Mouse (Mus musculus): ENCODE results near the gene Stk25. TPM values are rescaled to one million over a fixed set of nuclear protein-coding genes. Genes with fewer than 3 reads are reported as not detected.

The Stk25 gene
- total RNA-seq, 2 experiments from 2014 or later: 83.8 to 86.6 TPM

DNA sequence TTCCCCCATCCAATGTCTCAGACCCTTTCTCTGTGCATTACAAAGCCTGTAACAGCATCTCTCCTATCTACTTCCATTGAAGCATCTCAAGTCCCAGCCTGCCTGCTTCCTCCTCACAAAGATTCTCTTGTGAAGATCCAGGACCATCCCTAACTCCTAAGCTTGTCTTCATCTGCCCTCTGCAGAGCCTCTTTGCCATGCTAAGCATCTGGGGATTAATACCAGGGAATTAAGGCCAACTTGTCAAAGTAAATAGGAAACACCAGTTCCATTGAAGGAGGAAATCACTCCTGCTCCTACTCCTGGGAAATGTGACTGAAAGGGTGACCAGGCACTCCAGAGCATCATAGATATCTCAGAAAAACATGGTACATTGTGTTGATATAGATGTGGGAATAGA is 11.5 kb upstream of the Stk25 start:
- DNase-seq: no peak

DNA sequence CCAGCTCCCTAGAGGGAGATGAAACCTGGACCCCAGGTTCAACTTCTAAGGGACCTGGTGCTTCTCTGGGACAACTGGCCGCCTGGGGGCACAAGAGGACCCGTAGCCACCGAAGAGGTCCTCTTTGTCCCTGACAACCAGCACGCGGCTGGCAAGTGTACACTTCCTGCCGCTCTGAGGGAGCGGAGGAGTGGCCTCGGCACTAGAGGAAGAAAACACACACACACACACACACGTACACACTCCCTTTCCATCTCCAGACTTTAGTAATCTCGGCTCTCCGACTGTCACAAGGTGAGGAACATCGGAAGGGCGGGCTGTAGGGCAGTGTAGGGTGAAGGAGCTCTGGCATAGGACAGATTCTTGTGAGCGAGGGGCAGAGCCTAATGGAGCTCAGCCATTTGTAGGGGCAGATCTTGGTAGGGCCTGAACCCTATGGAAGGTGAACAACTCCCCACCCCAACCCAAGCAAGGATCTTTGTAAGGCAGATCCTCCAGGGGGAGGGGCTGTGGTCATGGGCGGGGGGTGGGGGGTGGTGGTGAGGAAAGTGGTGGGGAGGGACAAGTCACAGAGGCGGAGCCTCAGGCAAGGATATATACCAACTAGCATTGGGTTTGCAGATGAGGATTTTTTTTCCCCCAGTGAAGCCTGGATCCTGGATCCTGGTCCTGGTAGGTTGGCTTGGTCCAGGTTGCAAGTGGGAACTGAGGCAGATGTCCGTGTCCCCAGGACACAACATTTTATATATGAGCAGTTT is 10.5 kb upstream of the Stk25 start:
- DNase-seq: peak; percentile 87 to 90

DNA sequence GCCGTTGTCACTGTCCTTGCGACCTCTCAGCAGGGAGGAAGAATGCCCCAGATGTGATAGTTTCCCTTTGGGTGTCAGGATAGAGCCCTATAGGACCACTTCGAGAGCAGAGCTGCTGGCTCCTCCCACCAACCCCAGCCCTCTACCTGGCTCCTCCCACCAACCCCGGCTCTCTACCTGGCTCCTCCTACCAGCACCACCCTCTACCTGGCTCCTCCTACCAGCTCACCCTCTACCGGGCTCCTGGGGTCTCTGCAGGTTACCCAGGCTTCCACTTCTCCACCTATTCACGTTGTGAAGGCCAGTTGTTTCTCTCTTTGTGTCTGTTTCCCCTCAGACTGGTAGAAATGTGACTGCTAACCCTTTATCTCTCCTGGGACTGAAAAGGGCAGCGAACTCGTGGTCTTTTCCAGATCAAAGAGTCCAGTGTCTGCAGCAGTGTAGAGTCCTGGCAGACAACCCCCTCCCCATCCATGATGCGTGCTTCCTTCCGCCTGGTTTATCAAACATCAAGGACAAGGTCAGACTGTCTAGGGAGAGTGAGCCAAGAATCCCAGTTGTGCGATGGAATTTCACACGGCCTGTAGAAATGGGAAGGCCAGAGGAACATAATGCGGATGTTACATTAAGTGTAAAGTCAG is 9.4 kb upstream of the Stk25 start:
- no peak for DNase-seq

DNA sequence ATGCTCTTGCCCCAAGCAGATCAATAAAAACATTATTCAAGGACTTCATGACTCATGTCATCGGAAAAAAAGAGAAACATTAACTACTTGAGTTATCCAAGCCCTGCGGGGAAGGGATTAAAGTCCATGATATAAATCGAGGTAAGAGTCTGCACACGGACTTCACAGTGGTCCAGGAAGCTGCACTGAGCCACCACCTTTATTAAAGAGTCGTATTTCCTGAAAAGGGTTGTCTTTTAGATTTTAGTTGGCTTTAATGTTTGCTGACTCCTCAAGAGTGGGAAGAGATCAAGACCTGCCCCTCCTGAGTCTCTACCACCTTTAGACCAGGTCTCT is 1.5 kb downstream of the Stk25 start:
- DNase-seq: no peak

DNA sequence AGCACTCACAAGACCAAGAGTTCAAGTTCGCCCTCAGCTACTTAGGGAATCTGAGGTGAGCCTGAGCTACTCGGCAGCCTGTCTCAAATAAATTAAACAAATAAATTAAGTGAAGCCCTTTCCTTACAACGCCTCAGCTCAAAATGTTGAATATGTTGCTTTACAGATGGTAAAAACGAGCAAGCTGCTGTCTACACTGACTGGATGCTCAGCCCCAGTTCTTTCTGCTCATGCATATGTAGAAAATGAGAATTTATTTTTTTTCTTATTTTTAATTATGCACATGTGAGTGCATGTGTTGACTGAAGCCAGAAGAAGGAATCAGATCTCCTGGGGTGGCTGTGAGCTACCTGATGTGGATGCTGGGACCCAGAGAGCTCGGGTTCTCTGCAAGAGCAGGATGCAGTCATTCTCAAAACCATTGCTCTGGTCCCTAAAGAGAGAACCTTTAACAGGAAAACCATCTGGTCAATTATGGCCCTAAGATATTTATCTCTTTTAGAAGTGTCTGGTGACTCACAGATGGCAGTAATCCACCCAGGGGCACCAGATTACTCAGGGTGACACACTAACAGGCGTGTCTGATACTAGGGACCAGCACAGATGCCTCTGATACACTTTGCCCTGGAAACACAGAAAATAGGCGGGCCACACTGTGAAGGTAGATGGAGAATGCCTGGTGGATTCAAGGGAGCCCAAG is 2.0 kb downstream of the Stk25 start:
- DNase-seq: no peak

DNA sequence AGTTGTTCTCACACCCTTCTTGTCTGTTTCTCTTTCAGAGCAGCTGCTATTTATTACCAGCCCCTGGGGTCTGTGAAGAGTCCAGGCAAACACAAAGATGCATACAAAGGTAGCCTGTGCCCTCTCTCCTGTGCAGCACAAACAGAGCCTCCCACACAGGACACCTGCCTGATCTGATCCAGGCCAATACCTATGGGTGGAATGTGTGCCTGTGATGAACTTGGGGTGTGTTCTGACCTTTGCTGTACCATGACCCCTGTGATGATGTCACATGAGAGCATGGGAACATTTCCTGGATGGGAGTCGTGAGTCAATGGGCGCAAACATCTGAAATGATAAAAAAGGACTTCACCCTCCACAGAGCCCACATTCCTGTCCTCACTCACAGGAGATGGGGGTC is 3.7 kb downstream of the Stk25 start:
- no peak for DNase-seq

DNA sequence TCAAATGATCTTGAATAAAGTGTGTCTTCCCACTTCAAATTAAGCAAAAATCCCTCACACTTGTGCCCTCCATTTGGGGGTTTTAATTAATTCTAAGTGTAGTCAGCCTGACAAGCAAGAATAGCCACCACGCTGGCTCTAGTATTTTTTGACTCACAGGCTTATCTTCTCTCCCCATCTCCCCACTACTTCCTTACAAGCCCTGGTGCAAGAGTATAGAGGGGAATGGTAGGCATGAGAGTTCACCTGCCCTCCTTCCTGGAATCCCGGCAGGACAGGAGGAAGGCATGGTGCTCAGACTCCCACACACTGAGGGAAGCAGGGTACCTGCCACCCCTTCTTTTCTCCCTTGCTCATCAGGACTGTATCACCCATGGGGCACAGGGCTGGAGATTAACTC is 4.2 kb downstream of the Stk25 start:
- DNase-seq: no peak

DNA sequence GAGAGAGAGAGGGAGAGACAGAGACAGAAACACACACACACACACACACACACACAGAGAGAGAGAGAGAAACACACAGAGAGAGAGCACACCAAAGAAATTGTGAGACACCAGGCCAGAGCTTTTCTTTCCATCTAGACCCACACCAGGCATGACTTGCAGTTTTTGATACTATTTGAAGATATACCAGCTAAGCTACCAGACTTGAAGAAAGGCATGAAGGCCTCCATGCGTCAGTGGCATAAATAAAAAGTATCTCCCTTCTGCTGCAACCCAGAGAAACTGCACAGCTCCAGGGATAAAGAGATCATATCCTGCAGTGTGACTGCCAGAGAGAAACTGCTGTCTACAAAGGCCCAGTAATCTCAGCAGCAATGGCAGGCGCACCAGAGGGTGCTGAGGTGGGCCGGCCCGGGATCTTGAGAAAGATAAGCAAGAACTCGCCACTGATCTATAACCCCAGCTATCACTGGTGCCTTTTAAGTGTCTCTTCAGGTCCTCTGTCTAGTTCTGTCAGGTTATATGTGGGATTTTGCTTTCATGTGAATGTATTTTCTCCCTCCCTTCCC is 8.8 kb downstream of the Stk25 start:
- no peak for DNase-seq

DNA sequence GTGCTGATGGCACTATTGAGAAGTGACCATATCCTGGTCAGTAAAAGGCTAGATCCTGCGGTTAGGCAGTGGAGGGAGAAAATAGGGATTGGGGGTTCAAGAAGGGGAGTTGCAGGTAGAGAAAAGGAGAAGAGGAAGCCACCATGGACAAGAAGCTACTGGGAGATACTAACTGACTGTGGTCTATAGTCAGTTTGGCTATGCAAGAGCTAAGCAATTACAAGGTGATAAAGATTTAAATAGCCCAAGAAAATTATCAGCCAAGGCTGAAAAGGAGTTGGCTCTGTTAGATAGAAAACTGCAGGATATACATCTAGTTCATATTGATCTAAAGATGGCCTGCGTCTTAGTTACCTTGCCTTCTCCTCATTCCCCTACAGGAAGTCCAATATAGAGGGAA is 15.8 kb downstream of the Stk25 start:
- DNase-seq: no peak

DNA sequence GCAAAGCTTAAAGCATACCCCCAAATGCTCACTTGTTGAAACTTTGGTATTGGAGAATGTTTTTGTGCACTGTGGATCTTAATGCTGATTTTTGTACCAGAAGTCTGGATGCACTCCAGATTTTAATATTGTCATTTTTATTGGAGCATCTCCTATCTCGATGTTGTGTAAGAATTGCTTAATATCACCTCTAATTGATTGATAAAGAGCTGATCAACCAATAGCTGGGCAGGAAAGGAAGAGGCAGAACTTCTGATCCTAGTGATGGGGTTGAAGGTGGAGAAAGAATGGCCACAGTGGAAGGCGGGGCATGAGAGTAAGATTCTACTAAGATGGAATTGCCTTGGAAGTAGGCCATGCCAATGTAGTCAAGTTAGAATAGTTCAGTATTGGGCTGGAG is 16.5 kb downstream of the Stk25 start:
- no peak for DNase-seq

DNA sequence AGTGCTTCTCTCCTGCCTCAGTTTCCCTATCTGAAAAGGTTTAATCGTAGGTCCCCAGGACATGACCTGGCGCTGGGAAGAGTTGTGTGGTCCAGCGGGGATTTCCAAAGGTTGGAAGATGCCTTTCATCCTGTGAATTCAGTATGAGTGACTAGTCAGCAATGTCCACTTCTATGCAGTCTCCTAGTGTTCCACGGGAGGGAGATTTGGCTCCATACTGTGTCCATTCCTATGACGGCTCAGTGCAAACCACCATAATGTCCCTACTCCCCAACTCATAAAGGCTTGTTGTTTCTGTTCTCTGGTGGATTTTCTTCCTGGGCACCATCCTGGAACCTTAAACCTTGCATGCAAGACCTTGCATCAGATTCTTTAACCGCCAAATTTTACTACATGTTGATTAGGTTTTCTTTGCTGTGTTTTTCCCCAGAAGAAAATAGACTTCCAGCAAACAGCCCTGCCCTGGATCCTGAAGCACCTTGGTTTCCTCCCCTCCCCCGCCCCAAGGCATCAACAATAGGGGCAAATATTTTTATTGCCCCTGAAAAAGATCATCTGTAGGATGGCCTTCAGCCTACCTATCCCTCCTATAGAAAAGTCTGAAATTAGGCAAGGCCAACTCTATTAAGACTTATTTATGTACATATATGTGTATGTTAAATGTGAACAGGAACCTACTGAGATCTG is 22.1 kb downstream of the Stk25 start:
- DNase-seq: no peak

DNA sequence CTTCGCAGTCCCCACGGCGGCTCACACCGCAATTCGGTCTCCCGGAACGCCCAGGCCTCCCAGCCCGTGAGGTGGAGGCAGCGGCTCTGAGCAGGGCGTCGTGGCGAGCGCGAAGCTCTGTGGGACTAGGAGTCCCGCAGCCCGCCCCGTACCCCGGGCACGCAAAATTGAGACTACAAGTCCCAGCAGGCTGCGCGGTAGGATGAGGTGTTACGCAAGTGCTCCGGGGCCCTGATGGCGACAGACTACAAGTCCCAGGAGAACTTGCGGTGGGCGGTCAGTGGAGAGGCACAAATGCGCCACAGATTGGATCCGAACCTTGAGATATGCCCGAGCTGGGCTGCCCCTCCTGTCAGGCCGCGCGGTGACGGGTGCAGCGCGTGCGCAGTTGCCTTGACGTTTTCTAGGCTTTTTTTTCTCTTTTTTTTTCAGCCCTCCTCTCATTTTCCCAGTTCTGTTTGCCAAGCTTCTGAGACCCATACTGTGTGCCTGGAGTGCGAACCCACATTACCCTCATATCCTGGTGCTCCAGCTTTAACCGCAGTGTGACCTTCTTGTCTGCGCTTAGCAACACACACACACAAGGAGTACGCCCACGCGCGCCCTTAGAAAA is 22.8 kb downstream of the Stk25 start:
- peak; percentile 99 to 100 for DNase-seq

DNA sequence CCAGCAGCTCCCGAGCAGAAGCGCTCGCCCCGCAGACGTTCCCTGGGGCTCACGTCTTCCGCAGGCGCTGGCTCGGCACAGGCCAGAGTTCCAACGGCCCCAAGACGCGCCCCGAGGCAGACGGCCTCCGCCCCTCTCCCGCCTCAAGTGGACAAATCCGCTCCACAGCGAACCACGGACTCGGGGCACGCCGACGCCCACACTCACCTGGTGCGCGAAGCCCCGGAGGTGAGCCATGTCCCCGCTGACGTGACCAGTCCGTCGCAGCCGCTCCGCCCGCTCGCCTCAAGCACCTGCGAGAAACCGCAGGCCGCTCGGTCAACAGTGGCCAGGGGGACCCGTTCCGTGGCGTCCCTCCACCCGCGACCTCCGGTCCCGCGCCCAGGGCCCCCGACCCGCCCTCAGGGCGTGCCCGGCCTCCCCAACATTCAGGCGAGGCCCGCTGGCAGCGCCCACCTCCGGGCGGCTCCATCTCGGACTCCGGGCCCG is 23.3 kb downstream of the Stk25 start:
- DNase-seq: no peak

DNA sequence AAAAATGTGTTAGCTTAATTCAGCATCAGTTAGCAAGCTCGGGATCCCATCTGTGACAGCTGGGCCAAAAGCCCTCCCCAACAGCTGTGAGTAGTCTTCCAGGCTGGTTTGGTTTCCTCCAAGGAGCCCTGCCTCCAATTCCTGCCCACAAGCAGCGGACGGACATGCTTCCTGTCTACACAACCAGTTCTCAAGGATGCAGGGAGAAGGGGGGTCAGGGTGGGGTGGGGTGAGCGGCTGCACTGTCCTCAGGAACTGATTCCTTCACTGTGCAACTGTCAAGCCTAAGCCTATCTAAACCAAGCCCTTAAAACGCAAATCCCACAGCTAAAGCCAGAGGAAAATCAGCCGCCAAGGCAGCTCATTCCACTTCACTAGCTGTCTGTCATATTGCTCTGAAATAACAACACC is 24.0 kb downstream of the Stk25 start:
- DNase-seq: peak; percentile 56 to 83

DNA sequence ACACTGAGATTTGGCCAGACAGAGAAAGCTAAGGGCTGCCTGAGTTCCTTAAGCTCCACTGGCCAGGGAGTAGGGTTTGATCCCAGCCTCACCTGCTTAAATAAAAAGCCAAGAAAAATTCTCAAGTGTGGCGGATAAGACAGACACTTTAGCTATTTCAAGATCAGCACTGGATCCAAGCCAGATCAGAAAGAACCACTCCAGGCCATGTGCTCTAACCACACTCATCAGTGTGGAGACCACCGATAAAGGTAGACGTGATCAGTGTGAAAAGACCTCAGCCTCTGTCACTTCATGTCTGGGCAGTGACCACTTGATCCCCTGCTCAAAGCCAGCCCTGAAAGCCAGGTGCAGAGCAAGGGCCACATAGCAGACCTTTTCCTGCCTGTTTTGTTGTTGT is 25.7 kb downstream of the Stk25 start:
- DNase-seq: no peak

DNA sequence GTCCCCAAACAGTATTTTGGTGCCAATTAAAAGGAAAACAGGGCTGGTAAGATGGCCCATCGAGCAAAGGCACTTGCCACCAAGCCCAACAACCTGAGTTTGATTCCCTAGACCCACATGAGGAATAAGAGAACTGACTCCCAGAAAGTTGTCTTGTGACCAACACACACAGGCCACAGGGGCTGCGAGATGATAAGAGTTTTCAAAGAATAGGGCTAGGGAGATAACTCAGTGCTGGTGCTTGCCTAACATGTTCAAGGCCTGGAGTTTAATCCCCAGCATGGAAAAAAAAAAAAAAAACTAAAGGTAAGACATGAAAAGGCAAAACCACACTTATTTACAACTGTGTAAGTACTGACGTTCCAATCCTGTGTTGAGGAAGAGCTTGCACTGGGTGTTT is 27.7 kb downstream of the Stk25 start:
- no peak for DNase-seq

DNA sequence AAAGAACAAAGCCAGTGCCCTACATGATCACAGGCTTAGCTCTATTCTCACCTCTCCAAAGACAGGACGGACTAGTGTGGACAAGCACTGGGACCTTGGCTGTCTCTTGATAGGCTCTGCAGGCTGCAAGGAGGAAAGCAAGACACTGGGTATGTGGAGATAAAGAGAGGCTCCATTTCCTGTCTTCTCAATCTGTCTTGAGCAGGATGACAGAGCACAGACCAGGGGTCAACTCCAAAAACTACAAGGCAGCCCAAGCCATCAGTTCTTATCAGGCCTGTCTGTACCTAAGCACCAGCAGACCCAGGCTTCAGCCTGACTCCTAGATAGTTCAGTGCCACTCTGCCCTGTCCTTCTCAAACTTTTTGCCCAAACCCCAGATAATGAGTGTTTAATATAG is 34.0 kb downstream of the Stk25 start:
- no peak for DNase-seq

DNA sequence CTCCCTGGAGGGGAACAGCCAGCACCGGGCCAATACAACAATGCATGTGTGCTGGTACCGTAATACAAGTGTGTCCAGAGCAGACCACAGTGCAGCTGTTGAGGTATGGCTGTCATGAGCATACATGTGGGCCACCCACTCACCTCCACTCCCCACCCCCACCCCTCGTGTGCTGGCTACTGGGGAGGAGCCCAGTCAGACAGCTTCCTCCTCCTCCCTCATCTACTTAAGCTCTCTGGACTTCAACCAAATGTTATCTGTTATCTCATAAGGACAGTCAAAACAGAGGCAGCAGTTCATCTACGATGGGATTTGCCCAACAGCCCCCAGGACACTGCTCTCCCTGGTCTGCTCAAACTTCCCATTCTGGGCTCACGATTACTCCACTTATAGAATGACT is 39.5 kb downstream of the Stk25 start:
- DNase-seq: no peak

DNA sequence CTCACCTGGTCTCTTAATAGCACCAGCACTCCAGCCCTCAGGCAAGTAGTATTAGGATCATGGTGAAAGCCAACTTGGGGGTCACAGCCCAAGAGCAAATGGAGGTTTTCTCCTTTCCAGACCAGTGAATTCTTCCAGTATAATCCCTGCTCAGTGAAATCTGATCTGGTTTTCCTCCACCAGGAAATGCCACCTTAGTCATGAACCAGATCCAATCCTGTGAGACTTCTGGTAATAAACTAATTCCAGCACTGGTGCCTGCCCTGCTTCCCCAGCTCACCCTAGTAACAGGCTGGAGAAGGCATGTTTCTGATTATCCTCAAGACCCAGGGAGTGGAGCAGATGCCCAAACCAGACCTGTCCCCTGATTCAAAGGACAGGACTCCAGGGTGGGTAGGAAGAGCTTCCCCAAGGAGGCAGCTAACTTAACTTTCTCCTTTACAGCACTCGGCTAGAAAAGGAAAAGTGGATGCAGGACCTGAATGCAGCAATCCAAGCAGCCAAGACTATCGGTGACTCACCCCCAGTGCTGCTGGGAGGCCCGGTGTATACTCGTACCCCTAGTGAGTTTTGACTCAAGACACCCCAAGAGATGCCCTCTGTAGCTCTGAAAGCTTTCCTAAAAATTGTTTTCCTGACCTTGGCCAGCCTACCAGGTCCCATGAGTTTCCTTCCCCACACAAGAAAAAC is 40.3 kb downstream of the Stk25 start:
- no peak for DNase-seq

DNA sequence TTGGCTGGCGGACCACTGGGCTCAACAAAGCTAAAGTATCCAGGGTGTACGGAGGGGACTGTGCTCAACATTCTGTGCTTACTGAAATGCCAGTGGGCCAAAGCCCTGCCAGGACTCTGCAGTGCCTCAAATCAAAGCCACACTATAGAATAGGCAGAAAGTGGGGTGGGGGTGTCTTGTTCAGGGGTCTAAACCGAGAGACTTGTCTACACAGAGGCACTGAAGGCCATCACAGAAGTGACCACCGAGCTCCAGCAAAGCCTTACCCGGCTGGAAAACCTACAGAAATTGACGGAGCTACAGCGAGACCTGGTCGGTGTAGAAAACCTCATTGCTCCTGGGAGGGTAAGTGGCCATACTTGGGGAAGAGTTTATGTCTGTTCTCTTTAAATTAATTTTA is 48.7 kb downstream of the Stk25 start:
- DNase-seq: no peak

DNA sequence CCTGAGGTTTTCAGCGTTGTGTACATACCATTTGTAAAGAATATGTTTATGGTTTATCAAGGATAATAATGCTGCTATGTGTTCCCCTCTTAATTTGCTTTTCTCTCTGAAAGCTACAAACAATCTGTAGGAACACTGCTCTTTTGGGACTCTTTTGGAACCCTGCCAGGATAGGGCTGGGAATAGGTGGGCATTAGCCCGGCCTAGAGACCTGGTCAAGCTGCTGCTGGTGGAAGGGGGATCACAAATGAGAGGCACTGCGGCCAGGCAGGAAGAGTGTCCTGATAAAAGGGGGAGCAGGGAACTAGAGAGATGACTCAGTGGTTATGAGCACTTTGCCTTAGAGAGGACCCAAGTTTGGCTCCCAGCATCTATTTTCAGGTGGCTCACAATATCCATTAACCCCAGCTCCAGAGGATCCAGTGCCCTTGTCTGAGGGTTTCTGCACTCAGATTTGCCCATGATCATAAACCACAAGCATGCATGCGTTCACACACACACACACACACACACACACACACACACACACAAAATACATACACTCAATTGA is 49.7 kb downstream of the Stk25 start:
- DNase-seq: no peak
